Mouse (Mus musculus) urinary bladder, postnatal 36 days (tissue): ENCODE data around the gene Vmn1r61.

Source experiments
- DNase-seq, 2 experiments: peaks; one replicate each; pipeline ENCODE4 v3.0.0; 2022; ENCODE audit warnings: low spot score in 2 of 2, mixed read lengths in 1 of 2

Gene Vmn1r61

DNA sequence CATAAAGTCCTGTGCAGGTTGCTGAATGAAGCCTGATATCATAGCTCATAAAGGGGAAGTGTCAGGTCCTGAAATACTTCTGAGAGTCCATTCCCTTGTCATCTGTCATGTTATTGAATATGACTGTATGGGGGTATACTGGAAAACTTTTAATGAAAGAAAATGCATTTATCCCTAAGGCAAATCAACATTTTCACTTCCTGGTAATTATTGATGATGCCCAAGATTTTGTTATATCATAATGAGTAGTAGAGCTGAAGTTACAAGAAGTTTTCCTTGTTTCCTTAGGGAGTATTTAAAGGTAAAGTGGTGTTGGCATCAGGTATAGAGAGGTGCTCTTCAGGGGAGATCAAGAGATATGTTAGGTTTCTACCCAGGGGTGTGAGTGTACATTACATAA, at the start of gene Vmn1r61:
Gene Vmn1r61 (minus strand): TSS at position 101 of the 400 bp plus-strand sequence.
- DNase-seq = no peak
